Mouse (Mus musculus) stomach, postnatal 0 days (tissue): ENCODE data around the gene 4933405L10Rik. TPM values are rescaled to one million over a fixed set of nuclear protein-coding genes. Genes with fewer than 3 reads are reported as not detected.
A peak's percentile ranks its signal among the peaks of the same experiment; 100 is the strongest.

Experiments used
- ATAC-seq: fragments of 200-750 bp; cut with Nextera tagmentation; 2 replicates; pipeline ENCODE4 v1.8.0; 2017; ENCODE audit not compliant: low FRiP score, low TSS enrichment
- DNase-seq: peaks from one replicate; pipeline ENCODE4 v3.0.0-alpha.2; 2016; ENCODE audit warnings: low spot score
- H3K27ac ChIP-seq: fragments of 300-500 bp; sonication (generic); replicated peaks from 2 replicates; pipeline ENCODE4 v1.5.1; 2014; ENCODE audit warnings: mild to moderate bottlenecking, control low read depth
- H3K27me3 ChIP-seq: fragments of 300-500 bp; sonication (generic); 2 replicates; pipeline ENCODE4 v1.6.1; 2014; ENCODE audit warnings: low read length; ENCODE audit not compliant: control insufficient read depth, insufficient read depth
- H3K36me3 ChIP-seq: fragments of 300-500 bp; sonication (generic); 2 replicates; pipeline ENCODE4 v1.6.1; 2014; ENCODE audit warnings: low read length, mixed read lengths; ENCODE audit not compliant: control insufficient read depth, insufficient read depth
- H3K4me1 ChIP-seq: fragments of 300-500 bp; sonication (generic); replicated peaks from 2 replicates; pipeline ENCODE4 v1.6.1; 2014; ENCODE audit warnings: antibody characterized with exemption; ENCODE audit not compliant: control insufficient read depth, insufficient read depth
- H3K4me2 ChIP-seq: fragments of 300-500 bp; sonication (generic); replicated peaks from 2 replicates; pipeline ENCODE4 v1.6.1; 2014; ENCODE audit warnings: low read depth, mild to moderate bottlenecking, control low read depth, moderate library complexity
- H3K4me3 ChIP-seq: fragments of 300-500 bp; sonication (generic); 2 replicates; pipeline ENCODE4 v1.5.1; 2014; ENCODE audit warnings: low read depth, low read length, control low read depth
- H3K9ac ChIP-seq: fragments of 300-500 bp; sonication (generic); 2 replicates; pipeline ENCODE4 v1.6.1; 2014; ENCODE audit warnings: mild to moderate bottlenecking, low read length, control low read depth, mixed read lengths
- H3K9me3 ChIP-seq: fragments of 300-500 bp; sonication (generic); 2 replicates; pipeline ENCODE4 v1.6.1; 2016; ENCODE audit warnings: low read length; ENCODE audit not compliant: control insufficient read depth
- CTCF ChIP-seq: IDR thresholded peaks from 2 replicates; pipeline ENCODE4 v1.5.1; 2016; ENCODE audit warnings: antibody characterized with exemption, low read depth, mild to moderate bottlenecking, moderate library complexity
- EP300 ChIP-seq: optimal IDR thresholded peaks from 2 replicates; pipeline ENCODE3; 2016; ENCODE audit warnings: antibody characterized with exemption
- WGBS: fragments of 180-500 bp; shearing (Covaris S2); extraction: QIAGEN DNeasy Blood & Tissue Kit; methylation state at CpG from one replicate; pipeline ENCODE4 v1.1.7; 2014; 5-methylcytosine and 5-hydroxymethylcytosine counted together
- polyA plus RNA-seq: library from polyadenylated mRNA; unstranded; fragments of >200 nt; fragmentation: Nextera tagmentation; extraction: Ambion mirVana; gene quantifications from 2 replicates; pipeline ENCODE4 v1.2.1, GENCODE M21; 2015

Gene 4933405L10Rik
- polyA plus RNA-seq, 1 experiment from 2014 or later: 0.13 TPM

- Histone ChIP-seq H3K4me1 (no peaks in the 10 kb centered on the region), H3K36me3 (peaks cover 5% of the 10 kb centered on the region; the same call in 1 of the 2 replicates), H3K4me2 (no peak overlapping the region), H3K9me3 (no peaks in the 10 kb centered on the region), H3K27me3 (no peaks in the 10 kb centered on the region), H3K9ac (no peak overlapping the region), H3K4me3 (no peak overlapping the region), H3K27ac (no peak overlapping the region)
- TF ChIP-seq CTCF: no peak
- no peak for TF ChIP-seq EP300
- 58% methylated on average over 6 of the region's 6 CpGs for WGBS
- DNase-seq (no peak), ATAC-seq (no peak)
Measured at GRCm38 (mm10) chr8:105686551-105686950, 20.9 kb upstream of the 4933405L10Rik start.

- Histone ChIP-seq H3K9ac (no peak overlapping the region), H3K36me3 (peaks cover 5% of the 10 kb centered on the region; the same call in 1 of the 2 replicates), H3K9me3 (no peaks in the 10 kb centered on the region), H3K4me3 (no peak overlapping the region), H3K27me3 (no peaks in the 10 kb centered on the region), H3K4me2 (no peak overlapping the region), H3K27ac (no peak overlapping the region), H3K4me1 (no peaks in the 10 kb centered on the region)
- WGBS: 59% methylated on average over 8 of the region's 8 CpGs
- no peak for TF ChIP-seq CTCF
- no peak for TF ChIP-seq EP300
- DNase-seq: no peak
- no peak for ATAC-seq
Measured at GRCm38 (mm10) chr8:105687512-105687911, 19.9 kb upstream of the 4933405L10Rik start.

- H3K27ac ChIP-seq: no peak overlapping the region
- H3K9me3 ChIP-seq: no peaks in the 10 kb centered on the region
- no peak overlapping the region for H3K4me3 ChIP-seq
- H3K4me1 ChIP-seq: no peaks in the 10 kb centered on the region
- no peak overlapping the region for H3K4me2 ChIP-seq
- DNase-seq (peak; percentile 34), ATAC-seq (0 out of 2 replicates have a peak, but pooled peaks have one; percentile 28)
- 55% methylated on average over 14 of the region's 14 CpGs for WGBS
- TF ChIP-seq CTCF (no peak), EP300 (no peak)
- no peak overlapping the region for H3K9ac ChIP-seq
- no peaks in the 10 kb centered on the region for H3K36me3 ChIP-seq
- no peaks in the 10 kb centered on the region for H3K27me3 ChIP-seq
Measured at GRCm38 (mm10) chr8:105688242-105688752, 19.2 kb upstream of the 4933405L10Rik start.

- no peaks in the 10 kb centered on the region for H3K9me3 ChIP-seq
- H3K9ac ChIP-seq: no peak overlapping the region
- DNase-seq (no peak), ATAC-seq (no peak)
- TF ChIP-seq EP300 (no peak), CTCF (no peak)
- H3K4me3 ChIP-seq: no peak overlapping the region
- H3K36me3 ChIP-seq: no peaks in the 10 kb centered on the region
- WGBS: 61% methylated on average over 35 of the region's 35 CpGs
- no peaks in the 10 kb centered on the region; the same call in 1 of the 2 replicates for H3K4me1 ChIP-seq
- no peaks in the 10 kb centered on the region for H3K27me3 ChIP-seq
- no peak overlapping the region for H3K27ac ChIP-seq
- no peak overlapping the region for H3K4me2 ChIP-seq
Measured at GRCm38 (mm10) chr8:105689256-105689982, 18.0 kb upstream of the 4933405L10Rik start.

GRCm38 (mm10) chr8:105689983-105690360, 17.5 kb upstream of the 4933405L10Rik start:
- Histone ChIP-seq H3K4me3 (no peak overlapping the region), H3K27me3 (no peaks in the 10 kb centered on the region), H3K4me1 (no peaks in the 10 kb centered on the region; the same call in 1 of the 2 replicates), H3K27ac (no peak overlapping the region), H3K4me2 (no peak overlapping the region), H3K36me3 (no peaks in the 10 kb centered on the region), H3K9me3 (no peaks in the 10 kb centered on the region), H3K9ac (no peak overlapping the region)
- no peak for TF ChIP-seq CTCF
- no peak for TF ChIP-seq EP300
- WGBS: 94% methylated on average over 9 of the region's 9 CpGs
- DNase-seq: no peak
- no peak for ATAC-seq

- WGBS: 69% methylated on average over 14 of the region's 14 CpGs
- Histone ChIP-seq H3K9ac (no peak overlapping the region), H3K9me3 (no peaks in the 10 kb centered on the region), H3K36me3 (no peaks in the 10 kb centered on the region), H3K4me1 (no peaks in the 10 kb centered on the region; the same call in 1 of the 2 replicates), H3K27me3 (no peaks in the 10 kb centered on the region), H3K4me3 (no peak overlapping the region), H3K27ac (no peak overlapping the region), H3K4me2 (no peak overlapping the region)
- ATAC-seq: no peak
- DNase-seq: no peak
- TF ChIP-seq CTCF (no peak), EP300 (no peak)
Measured at GRCm38 (mm10) chr8:105690978-105691377, 16.5 kb upstream of the 4933405L10Rik start.
